Mouse (Mus musculus) neural tube, embryonic 14.5 days (tissue): ENCODE measurements at regions not wholly inside any gene's neighbourhood (a gene's known extent, or its start where the extent isn't known, plus 50 kb on each side); places are given as distances from the start of the nearest gene placed in this dataset.

Source experiments
- ATAC-seq: fragments of 200-750 bp; cut with Nextera tagmentation; 2 replicates; pipeline ENCODE4 v1.8.0; 2017; ENCODE audit warnings: low read depth, mild to moderate bottlenecking, moderate TSS enrichment, moderate library complexity
- H3K27ac ChIP-seq: fragments of 300-500 bp; sonication (generic); 2 replicates; pipeline ENCODE4 v1.5.1; 2014; ENCODE audit warnings: low read depth, mild to moderate bottlenecking, control low read depth, low read length, moderate library complexity, mixed read lengths
- H3K27me3 ChIP-seq: fragments of 300-500 bp; sonication (generic); 2 replicates; pipeline ENCODE4 v1.6.1; 2014; ENCODE audit warnings: low read length; ENCODE audit not compliant: control insufficient read depth, insufficient read depth
- H3K36me3 ChIP-seq: fragments of 300-500 bp; sonication (generic); 2 replicates; pipeline ENCODE4 v1.6.1; 2014; ENCODE audit warnings: low read length, mixed read lengths; ENCODE audit not compliant: control insufficient read depth, insufficient read depth
- H3K4me1 ChIP-seq: fragments of 300-500 bp; sonication (generic); 2 replicates; pipeline ENCODE4 v1.6.1; 2014; ENCODE audit warnings: low read length; ENCODE audit not compliant: control insufficient read depth, insufficient read depth
- H3K4me2 ChIP-seq: fragments of 300-500 bp; sonication (generic); 2 replicates; pipeline ENCODE4 v1.6.1; 2014; ENCODE audit warnings: mild to moderate bottlenecking, low read depth, low read length, control low read depth
- H3K4me3 ChIP-seq: fragments of 300-500 bp; sonication (generic); 2 replicates; pipeline ENCODE4 v1.5.1; 2014; ENCODE audit warnings: low read depth, low read length, control low read depth, mixed read lengths
- H3K9ac ChIP-seq: fragments of 300-500 bp; sonication (generic); replicated peaks from 2 replicates; pipeline ENCODE4 v1.6.1; 2014; ENCODE audit warnings: low read depth, mild to moderate bottlenecking, control low read depth, low read length, mixed read lengths
- H3K9me3 ChIP-seq: fragments of 300-500 bp; sonication (generic); 2 replicates; pipeline ENCODE4 v1.6.1; 2016; ENCODE audit warnings: low read length; ENCODE audit not compliant: control insufficient read depth
- WGBS: fragments of 180-500 bp; shearing (Covaris S2); extraction: QIAGEN DNeasy Blood & Tissue Kit; methylation state at CpG from one replicate; pipeline ENCODE4 v1.1.7; 2014; 5-methylcytosine and 5-hydroxymethylcytosine counted together

GRCm38 (mm10) chr8:17782650-17783049, 1195.4 kb downstream of the Defb40 start:
- ATAC-seq = no peak
- 17% methylated on average over 1 of the region's 1 CpGs for WGBS
- no peak overlapping the region for H3K27ac ChIP-seq
- no peaks in the 10 kb centered on the region for H3K9me3 ChIP-seq
- no peak overlapping the region for H3K9ac ChIP-seq
- 0 out of 2 replicates have a peak, but pooled peaks cover 3% of the 10 kb centered on the region for H3K4me1 ChIP-seq
- no peak overlapping the region for H3K4me3 ChIP-seq
- H3K36me3 ChIP-seq = no peaks in the 10 kb centered on the region
- no peak overlapping the region for H3K4me2 ChIP-seq
- no peaks in the 10 kb centered on the region for H3K27me3 ChIP-seq

- Histone ChIP-seq H3K9ac (no peak overlapping the region), H3K9me3 (no peaks in the 10 kb centered on the region), H3K36me3 (no peaks in the 10 kb centered on the region), H3K4me1 (0 out of 2 replicates have a peak, but pooled peaks cover 3% of the 10 kb centered on the region), H3K27me3 (no peaks in the 10 kb centered on the region), H3K4me3 (no peak overlapping the region), H3K4me2 (no peak overlapping the region), H3K27ac (no peak overlapping the region)
- ATAC-seq = peak; percentile 72; the same call in 1 of the 2 replicates
- 64% methylated on average over 2 of the region's 2 CpGs for WGBS
These were observed 1196.3 kb downstream of the Defb40 start for GRCm38 (mm10) chr8:17781559-17782283.

DNA sequence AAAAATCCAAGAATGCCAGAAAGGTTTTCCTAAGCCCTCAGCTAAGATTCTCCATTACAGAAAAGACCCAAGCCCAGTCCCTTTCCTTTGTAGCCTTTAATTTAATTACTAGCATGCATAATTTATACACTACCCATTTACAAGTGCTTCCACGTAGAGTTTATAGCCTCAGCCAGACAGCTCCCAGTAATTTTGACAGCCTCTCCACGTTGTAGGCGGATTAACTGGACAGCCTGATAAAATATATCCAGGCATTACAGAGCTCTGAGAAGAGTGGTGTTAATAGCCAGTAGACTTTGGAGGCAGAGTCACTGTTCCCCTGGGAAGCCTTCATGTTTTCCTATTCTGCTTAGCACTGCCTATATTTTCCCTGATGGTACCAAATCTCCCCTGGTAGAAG, 1202.6 kb downstream of the Defb40 start:
- 12% methylated on average over 3 of the region's 3 CpGs for WGBS
- no peaks in the 10 kb centered on the region for H3K36me3 ChIP-seq
- peak; percentile 94 for ATAC-seq

GRCm38 (mm10) chr8:17773311-17773710, 1204.7 kb downstream of the Defb40 start:
- Histone ChIP-seq H3K4me3 (no peak overlapping the region), H3K9ac (no peak overlapping the region), H3K4me2 (no peak overlapping the region), H3K27me3 (no peaks in the 10 kb centered on the region), H3K9me3 (no peaks in the 10 kb centered on the region), H3K4me1 (0 out of 2 replicates have a peak, but pooled peaks cover 2% of the 10 kb centered on the region), H3K27ac (no peak overlapping the region), H3K36me3 (no peaks in the 10 kb centered on the region)
- 87% methylated on average over 1 of the region's 1 CpGs for WGBS
- no peak for ATAC-seq

More for the DNA sequence above, 1202.6 kb downstream of the Defb40 start:
- no peaks in the 10 kb centered on the region for H3K9me3 ChIP-seq
- H3K27ac ChIP-seq = no peak overlapping the region
- 0 out of 2 replicates have a peak, but pooled peaks cover 2% of the 10 kb centered on the region for H3K4me1 ChIP-seq
- no peaks in the 10 kb centered on the region for H3K27me3 ChIP-seq
- H3K4me3 ChIP-seq = no peak overlapping the region
- no peak overlapping the region for H3K9ac ChIP-seq
- H3K4me2 ChIP-seq = no peak overlapping the region

DNA sequence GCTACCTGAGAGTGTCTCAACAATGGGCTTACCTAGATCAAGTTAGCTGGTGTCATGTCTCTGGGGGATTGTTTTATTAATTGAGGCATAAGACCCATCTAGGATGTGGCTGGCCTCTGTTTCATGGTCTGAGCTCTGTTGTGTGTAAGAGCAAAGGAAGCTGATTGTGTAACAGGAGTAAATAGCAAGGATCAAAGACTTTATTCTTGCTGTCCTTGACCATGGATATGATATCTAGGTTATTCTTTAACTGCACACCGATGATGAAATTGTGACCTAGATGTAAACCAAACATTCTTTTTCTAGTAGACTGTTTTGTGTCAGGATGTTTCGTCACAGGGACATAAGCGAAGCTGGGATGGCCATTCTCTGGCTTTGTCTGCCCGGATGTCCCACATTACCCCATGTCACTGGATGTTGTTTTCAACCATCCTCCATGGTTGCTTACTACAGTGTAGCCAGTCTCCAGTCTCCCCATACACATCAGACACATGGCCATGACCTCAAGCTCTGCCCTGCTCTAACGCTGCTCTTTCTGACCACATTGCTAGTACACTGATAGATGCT, 1210.5 kb downstream of the Defb40 start:
- Histone ChIP-seq H3K4me3 (no peak overlapping the region), H3K9ac (no peak overlapping the region), H3K27ac (no peak overlapping the region), H3K36me3 (no peaks in the 10 kb centered on the region), H3K9me3 (no peaks in the 10 kb centered on the region), H3K4me1 (no peaks in the 10 kb centered on the region), H3K27me3 (no peaks in the 10 kb centered on the region), H3K4me2 (no peak overlapping the region)
- no peak for ATAC-seq
- WGBS = 96% methylated on average over 5 of the region's 5 CpGs

DNA sequence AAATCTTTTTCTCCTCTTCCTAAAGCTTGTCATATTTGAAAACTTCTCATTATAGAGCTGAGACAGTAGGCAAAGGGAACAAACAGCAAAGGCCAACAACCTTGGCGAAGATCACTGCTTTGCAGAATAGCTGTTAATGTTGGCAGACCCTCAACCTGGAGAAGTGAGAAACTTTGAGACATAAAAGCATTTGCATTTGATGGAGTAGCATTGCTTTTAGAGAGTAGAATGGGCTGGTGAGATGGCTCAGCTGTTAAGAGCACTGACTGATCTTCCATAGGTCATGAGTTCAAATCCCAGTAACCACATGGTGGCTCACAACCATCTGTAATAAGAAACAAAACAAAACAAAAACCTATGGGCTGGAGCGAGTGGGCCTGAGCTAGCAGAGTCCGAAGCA, 1253.4 kb downstream of the Defb40 start:
- no peak overlapping the region for H3K4me2 ChIP-seq
- no peaks in the 10 kb centered on the region for H3K27me3 ChIP-seq
- ATAC-seq = no peak
- no peaks in the 10 kb centered on the region for H3K4me1 ChIP-seq
- no peaks in the 10 kb centered on the region for H3K36me3 ChIP-seq
- H3K9me3 ChIP-seq = no peaks in the 10 kb centered on the region
- H3K9ac ChIP-seq = no peak overlapping the region
- H3K4me3 ChIP-seq = no peak overlapping the region
- no peak overlapping the region for H3K27ac ChIP-seq
- WGBS = 86% methylated on average over 3 of the region's 3 CpGs

- WGBS = 74% methylated on average over 1 of the region's 1 CpGs
- Histone ChIP-seq H3K4me1 (no peaks in the 10 kb centered on the region), H3K4me3 (no peak overlapping the region), H3K9me3 (no peaks in the 10 kb centered on the region), H3K27me3 (no peaks in the 10 kb centered on the region), H3K9ac (no peak overlapping the region), H3K4me2 (no peak overlapping the region), H3K27ac (no peak overlapping the region), H3K36me3 (no peaks in the 10 kb centered on the region)
- ATAC-seq = no peak
These were observed 1268.9 kb downstream of the Defb40 start for GRCm38 (mm10) chr8:17709162-17709561.

DNA sequence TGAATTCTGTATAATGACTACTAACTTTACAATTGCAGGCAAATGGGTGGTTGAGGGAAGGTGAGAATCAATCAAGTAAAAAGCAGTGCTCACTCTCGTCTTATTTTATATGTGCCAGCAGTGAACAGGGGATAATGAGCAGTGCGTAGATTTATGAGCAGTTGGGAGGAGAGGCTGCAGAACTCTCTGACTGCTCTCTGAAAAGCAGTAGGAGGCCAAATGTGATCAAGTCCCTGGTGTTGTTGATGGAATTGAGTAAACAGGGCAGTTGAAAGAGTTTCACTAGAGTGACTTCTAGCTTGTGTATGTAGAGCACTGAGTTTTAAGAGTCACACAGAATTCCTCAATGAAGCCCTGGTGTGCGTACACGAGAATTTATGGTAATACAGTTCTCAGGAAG, 1269.6 kb downstream of the Defb40 start:
- 61% methylated on average over 4 of the region's 4 CpGs for WGBS
- Histone ChIP-seq H3K27ac (no peak overlapping the region), H3K4me2 (no peak overlapping the region), H3K4me1 (no peaks in the 10 kb centered on the region), H3K4me3 (no peak overlapping the region), H3K9me3 (no peaks in the 10 kb centered on the region), H3K9ac (no peak overlapping the region), H3K36me3 (no peaks in the 10 kb centered on the region), H3K27me3 (no peaks in the 10 kb centered on the region)
- ATAC-seq = no peak

DNA sequence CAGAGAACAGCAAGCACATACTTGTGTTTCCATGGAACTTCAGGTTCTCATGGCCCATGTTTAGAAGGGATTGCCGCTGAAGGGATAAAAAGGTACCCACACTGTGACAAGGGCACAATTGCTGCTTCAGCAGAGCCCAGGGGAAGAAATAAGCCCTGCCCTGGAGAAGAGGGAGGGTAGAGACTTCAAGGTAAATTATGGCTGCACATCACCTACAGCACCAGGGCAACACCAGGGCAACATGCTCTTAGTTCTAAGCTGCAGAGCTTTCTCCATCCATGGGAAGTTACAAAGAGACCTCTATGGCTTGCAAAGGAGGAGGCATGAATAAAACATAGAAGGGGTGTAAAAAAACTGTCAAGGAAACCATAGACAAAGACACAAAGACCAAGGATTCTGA, 1273.8 kb downstream of the Defb40 start:
- Histone ChIP-seq H3K36me3 (no peaks in the 10 kb centered on the region), H3K9ac (no peak overlapping the region), H3K4me3 (no peak overlapping the region), H3K27me3 (no peaks in the 10 kb centered on the region), H3K9me3 (no peaks in the 10 kb centered on the region), H3K4me2 (no peak overlapping the region), H3K4me1 (no peaks in the 10 kb centered on the region), H3K27ac (no peak overlapping the region)
- ATAC-seq = peak; percentile 51; the same call in 1 of the 2 replicates
- WGBS = 29% methylated on average over 1 of the region's 1 CpGs
